Mouse (Mus musculus): ENCODE measurements at regions not wholly inside any gene's neighbourhood (a gene's known extent, or its start where the extent isn't known, plus 50 kb on each side); places are given as distances from the start of the nearest gene placed in this dataset.
A peak's percentile ranks its signal among the peaks of the same experiment; 100 is the strongest.

DNA sequence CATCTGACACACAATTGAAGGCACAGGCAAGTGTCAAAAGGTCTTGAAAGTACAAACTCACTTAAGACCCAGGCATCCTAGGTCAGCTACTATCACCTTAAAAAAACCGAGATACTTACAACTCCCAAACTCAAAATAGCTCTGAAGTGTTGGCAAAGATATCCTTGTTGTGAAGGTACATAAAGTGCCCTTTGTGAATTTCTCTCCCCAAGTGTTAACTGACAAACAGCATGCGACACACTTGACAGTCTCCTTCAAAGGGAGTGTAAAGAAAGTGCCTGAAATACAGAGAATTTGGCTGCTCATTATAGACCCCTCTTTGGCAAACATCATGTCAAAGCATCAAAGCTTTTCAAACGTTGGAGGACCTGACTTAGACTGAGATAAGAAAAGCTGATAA, 2634.2 kb downstream of the 9330182O14Rik start:
- intact Hi-C loops (cut with DNase I) = loop anchor here (5.0 kb wide), 1 partner anchor 399 kb away; no protein-coding TSS in a partner anchor
- no peak for DNase-seq (ENCODE audit: extremely low spot score in 1 of 2, low spot score in 2 of 2)

DNA sequence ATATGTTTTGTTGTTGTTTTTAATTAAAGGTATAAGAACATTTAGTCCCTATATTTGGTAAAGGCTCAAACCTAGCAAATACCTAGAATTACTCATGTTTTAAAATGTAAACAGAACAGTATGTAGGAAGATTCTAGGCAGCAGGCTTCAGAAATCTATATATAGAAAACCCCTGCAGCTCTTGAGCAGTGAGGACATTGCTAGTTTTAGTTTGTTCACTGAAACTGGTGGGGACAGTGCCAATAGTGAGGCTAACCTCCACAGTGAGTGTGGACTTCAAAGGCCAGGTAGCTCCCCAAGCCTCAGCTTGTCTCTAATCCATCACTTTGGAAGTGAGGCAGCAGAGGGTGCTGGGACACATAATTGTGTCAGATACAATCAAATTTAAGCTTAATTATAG, 2645.7 kb downstream of the 9330182O14Rik start:
- intact Hi-C loops (cut with DNase I) = no loop called here
- no peak for DNase-seq (ENCODE audit: extremely low spot score in 1 of 2, low spot score in 2 of 2)

- DNase-seq (ENCODE audit: extremely low spot score in 1 of 2, low spot score in 2 of 2) = no peak
- intact Hi-C loops (cut with DNase I) = no loop called here
Measured at GRCm38 (mm10) chr15:42801217-42801616, 2667.1 kb downstream of the 9330182O14Rik start.

GRCm38 (mm10) chr15:42810871-42811490, 2676.8 kb downstream of the 9330182O14Rik start:
- DNase-seq (ENCODE audit: extremely low spot score in 1 of 2, low spot score in 2 of 2) = no peak
- intact Hi-C loops (cut with DNase I) = no loop called here

- intact Hi-C loops (cut with DNase I) = no loop called here
- DNase-seq (ENCODE audit: extremely low spot score in 1 of 2, low spot score in 2 of 2) = peak in 1 of 2 experiments; percentile 12
Measured at GRCm38 (mm10) chr15:42815026-42815724, 2681.0 kb downstream of the 9330182O14Rik start.

- DNase-seq (ENCODE audit: extremely low spot score in 1 of 2, low spot score in 2 of 2) = no peak
- intact Hi-C loops (cut with DNase I) = no loop called here
Measured at GRCm38 (mm10) chr15:42838839-42839238, 2704.7 kb downstream of the 9330182O14Rik start.

DNA sequence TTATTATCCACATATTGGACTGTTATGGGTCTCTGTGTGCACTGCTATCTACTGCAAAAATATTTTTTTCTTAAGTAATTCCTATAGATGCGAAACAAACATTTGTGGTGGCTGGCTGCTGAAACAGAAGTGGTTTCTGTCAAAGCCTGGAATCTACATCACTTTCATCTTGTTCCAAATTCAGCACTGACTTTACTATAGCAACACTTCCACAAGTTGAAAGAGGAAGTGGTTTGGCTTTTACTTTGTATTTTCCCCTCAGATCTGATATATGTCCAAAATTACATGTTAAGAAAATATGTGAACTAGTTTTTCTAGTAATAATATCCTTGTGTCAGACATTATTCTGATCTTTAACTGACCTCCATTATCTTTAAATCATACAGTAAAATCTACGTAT, 2715.8 kb downstream of the 9330182O14Rik start:
- intact Hi-C loops (cut with DNase I) = no loop called here
- no peak for DNase-seq (ENCODE audit: extremely low spot score in 1 of 2, low spot score in 2 of 2)

DNA sequence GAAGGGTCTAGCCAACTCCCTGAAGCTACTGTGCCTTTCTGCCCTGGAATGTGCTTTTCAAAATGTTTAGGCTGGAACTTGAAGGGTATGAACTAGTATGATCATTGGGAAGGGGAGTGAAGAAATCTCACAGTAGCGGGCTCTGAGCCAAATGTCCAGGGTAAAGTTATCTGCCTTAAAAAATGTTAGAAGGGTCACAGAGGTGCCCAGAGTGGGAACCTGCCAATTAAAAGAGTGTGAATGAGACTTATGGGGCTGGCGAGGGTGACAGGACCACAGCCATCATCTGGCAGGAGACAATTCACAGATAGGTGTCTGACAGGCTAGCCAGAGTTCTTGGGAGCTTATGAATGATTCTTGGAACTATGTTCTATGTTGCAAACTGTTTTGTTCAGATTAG, 2738.3 kb downstream of the 9330182O14Rik start:
- intact Hi-C loops (cut with DNase I) = no loop called here

DNA sequence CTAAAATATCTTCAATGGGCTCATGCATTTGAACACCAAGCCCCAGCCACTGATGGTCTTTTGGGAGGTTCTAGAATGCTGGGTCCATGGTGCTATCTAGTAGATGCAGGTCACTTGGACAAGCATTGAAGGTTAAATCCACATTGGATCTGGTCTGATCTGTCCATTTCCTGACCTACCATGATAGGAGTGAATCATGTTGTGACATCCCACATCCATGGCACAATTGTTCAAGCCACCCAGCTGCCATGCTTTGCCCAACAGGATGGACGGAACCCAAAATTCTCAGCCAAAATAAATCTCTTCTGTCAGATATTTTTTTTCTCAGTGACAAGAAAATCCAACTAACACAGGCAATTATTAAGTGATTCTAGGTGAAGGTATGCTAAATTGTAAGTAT, 2760.4 kb downstream of the 9330182O14Rik start:
- no peak for DNase-seq (ENCODE audit: extremely low spot score in 1 of 2, low spot score in 2 of 2)

More for the DNA sequence above, 2738.3 kb downstream of the 9330182O14Rik start:
- DNase-seq (ENCODE audit: extremely low spot score in 1 of 2, low spot score in 2 of 2) = no peak

DNA sequence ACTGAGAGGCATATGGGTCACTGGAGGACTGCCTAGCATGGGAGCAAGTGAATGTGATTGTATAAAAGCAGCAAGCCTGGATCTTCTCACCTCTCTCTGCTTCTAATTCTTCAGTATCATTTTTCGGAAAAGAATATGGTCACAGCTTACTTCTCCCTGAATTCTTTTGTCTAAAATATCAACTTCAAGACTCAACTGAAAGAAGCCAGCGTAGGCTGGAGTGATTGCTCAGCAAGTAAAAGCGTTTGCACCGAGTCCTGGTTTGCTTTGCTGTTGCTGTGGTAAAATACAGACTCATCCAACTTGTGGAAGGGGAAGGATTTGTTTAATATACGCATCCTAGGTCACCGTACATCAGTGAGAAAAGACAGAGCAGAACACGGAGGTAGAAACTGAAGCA, 2765.9 kb downstream of the 9330182O14Rik start:
- intact Hi-C loops (cut with DNase I) = no loop called here

More for the DNA sequence above, 2760.4 kb downstream of the 9330182O14Rik start:
- intact Hi-C loops (cut with DNase I) = no loop called here

GRCm38 (mm10) chr15:42901782-42902181, 2767.6 kb downstream of the 9330182O14Rik start:
- intact Hi-C loops (cut with DNase I) = no loop called here
- DNase-seq (ENCODE audit: extremely low spot score in 1 of 2, low spot score in 2 of 2) = no peak

More for the DNA sequence above, 2765.9 kb downstream of the 9330182O14Rik start:
- no peak for DNase-seq (ENCODE audit: extremely low spot score in 1 of 2, low spot score in 2 of 2)

DNA sequence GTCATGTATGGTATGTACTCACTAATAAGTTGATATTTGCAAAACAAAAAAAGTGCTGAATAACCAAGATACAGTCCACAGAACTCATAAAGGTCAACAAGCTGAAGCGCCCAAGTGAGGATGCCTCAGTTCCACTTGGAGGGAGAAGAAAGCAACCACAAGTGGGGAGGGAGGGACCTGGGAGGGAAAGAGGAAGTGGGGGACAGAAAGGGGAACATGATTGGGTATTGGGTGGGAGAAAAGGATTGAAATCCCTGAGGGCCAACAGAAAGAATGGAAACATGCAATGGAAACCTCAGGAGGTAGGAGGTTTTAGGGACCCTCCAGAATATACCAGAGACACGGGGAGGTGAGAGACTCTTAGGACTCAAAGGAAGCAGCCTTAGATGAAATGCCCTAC, 2777.2 kb downstream of the 9330182O14Rik start:
- no peak for DNase-seq (ENCODE audit: extremely low spot score in 1 of 2, low spot score in 2 of 2)
- intact Hi-C loops (cut with DNase I) = loop anchor here (10.0 kb wide), 3 partner anchors 207 to 927 kb away; no protein-coding TSS in a partner anchor

GRCm38 (mm10) chr15:42912880-42913279, 2778.7 kb downstream of the 9330182O14Rik start:
- intact Hi-C loops (cut with DNase I) = loop anchor here (10.0 kb wide), 3 partner anchors 208 to 928 kb away; no protein-coding TSS in a partner anchor
- DNase-seq (ENCODE audit: extremely low spot score in 1 of 2, low spot score in 2 of 2) = no peak

GRCm38 (mm10) chr15:42913285-42913684, 2779.1 kb downstream of the 9330182O14Rik start:
- DNase-seq (ENCODE audit: extremely low spot score in 1 of 2, low spot score in 2 of 2) = no peak
- intact Hi-C loops (cut with DNase I) = loop anchor here (10.0 kb wide), 3 partner anchors 208 to 928 kb away; no protein-coding TSS in a partner anchor

DNA sequence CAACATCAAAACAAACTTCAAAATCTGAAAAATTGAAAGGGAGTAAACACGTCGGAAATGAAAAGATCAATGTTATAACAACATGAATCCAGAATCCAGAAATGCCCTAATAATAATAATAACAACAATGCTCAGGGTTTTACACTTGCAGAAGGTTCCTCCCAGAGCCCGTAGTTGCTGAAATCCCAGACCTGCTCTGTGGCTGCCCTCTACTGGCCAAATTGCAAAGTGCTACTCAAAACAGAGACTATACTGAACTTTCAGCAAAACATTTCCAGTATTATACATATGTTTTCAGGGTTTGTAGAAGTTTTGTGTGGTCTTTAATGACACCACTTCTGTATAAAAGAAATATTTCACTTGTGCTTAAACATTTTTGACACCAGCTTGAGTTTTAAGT, 2779.9 kb downstream of the 9330182O14Rik start:
- DNase-seq (ENCODE audit: extremely low spot score in 1 of 2, low spot score in 2 of 2) = peak; percentile 67 to 68
- intact Hi-C loops (cut with DNase I) = loop anchor here (10.0 kb wide), 3 partner anchors 209 to 929 kb away; no protein-coding TSS in a partner anchor

DNA sequence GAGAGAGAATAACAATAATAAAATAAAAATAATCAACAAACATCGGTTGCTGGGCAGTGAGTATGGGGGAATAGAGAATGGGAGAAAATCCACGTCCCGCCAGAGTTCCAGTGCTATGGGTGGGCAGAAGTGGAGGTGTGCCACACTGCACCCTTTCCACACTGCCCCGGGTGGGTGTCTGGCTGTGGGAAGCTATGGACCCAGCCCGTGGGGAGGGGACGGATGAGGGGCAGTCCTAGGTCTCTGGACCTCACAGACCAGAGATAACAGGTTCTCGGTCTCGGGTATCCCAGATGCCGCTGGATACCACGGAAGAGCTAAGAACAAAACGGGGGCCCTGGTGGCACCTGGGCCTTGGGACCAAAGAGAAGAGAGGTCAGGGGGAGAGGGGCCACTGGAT, 2781.0 kb downstream of the 9330182O14Rik start:
- intact Hi-C loops (cut with DNase I) = loop anchor here (10.0 kb wide), 3 partner anchors 210 to 930 kb away; no protein-coding TSS in a partner anchor
- DNase-seq (ENCODE audit: extremely low spot score in 1 of 2, low spot score in 2 of 2) = no peak

DNA sequence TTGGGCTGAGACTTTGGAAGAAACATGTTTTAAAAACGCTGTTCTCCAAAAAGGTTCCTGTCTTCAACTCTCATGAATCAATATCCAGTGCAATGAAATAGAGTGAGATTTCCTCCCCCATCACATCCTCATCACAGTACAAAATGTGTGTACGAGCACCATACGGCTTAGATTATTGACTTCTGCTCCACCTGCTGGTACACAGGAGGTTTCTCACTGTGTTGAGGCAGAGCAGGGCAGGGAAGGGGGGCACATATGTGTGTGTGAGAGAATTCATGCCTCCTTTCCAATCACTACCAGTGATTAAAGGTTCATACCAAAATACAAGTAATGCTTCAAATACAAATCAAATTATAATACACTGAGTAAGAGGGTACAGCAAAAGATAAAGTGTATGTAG, 2787.5 kb downstream of the 9330182O14Rik start:
- no peak for DNase-seq (ENCODE audit: extremely low spot score in 1 of 2, low spot score in 2 of 2)
- intact Hi-C loops (cut with DNase I) = no loop called here

DNA sequence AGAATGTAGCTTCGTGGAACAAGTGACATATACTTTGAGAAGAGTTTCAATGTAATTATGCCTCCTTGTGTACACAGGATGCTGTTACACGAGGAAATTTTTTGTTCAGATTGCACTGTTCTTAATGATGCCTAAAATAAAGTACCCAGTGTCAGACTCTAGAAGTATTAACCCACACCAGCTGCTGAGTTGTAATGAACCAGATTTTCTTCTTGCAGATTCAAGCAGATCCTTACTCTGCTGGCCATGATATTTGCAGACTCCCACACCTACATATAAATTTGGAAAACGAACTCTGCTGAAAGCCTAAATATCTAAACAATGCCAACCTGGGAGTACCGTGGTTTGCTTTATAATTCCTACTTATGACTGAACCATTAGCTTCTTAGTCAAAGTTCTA, 2794.2 kb downstream of the 9330182O14Rik start:
- DNase-seq (ENCODE audit: extremely low spot score in 1 of 2, low spot score in 2 of 2) = no peak
- intact Hi-C loops (cut with DNase I) = no loop called here

DNA sequence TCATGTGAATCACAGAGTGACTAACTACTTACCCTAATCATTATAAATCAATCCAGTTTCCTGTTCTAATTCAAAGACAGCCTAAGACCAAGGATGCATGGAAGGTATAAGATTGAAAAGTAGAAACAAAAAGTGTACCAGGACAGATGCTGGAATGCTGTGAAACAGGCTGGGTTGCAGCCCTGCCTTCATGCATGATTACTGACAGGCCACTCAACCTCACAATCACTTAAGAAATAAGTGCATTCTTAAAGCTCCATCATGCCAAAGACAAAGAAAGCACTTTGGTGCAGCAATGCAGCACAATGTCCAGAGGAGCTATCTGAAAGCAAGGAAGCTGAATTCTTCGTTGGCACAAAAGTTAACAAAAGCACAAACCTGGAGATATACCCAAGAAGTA, 2810.4 kb downstream of the 9330182O14Rik start:
- no peak for DNase-seq (ENCODE audit: extremely low spot score in 1 of 2, low spot score in 2 of 2)
- intact Hi-C loops (cut with DNase I) = no loop called here

DNA sequence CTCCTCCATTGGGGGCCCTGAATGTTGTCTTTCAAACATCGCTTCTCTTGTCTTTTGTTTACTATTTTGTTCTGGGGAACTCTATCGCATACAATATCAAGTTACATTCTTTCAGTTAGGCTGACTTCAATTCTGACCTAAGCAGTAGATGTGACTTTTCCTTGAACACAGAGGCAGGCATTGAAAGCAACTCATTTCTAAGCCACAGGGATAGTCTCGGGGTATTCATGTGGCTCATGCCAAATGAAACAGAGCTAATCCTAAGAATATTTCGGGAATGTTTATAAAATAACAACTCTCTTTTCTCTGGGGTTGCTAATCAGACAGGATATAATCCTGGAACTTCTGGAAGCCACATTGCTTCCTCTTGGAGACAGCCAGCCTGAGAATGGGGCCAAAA, 2821.0 kb downstream of the 9330182O14Rik start:
- DNase-seq (ENCODE audit: extremely low spot score in 1 of 2, low spot score in 2 of 2) = no peak
- intact Hi-C loops (cut with DNase I) = no loop called here

All from left cerebral cortex, postnatal 10 days (tissue).